Mouse (Mus musculus): ENCODE data around the gene Fgfr1op. TPM values are rescaled to one million over a fixed set of nuclear protein-coding genes. Genes with fewer than 3 reads are reported as not detected.
"Not testable (repeated sequence)": the region's sequence is repeated elsewhere in the genome, so short reads cannot be mapped to it uniquely, and the experiment has no call there.

Fgfr1op gene
- polyA plus RNA-seq, 1 experiment from 2014 or later: 41.4 TPM

DNA sequence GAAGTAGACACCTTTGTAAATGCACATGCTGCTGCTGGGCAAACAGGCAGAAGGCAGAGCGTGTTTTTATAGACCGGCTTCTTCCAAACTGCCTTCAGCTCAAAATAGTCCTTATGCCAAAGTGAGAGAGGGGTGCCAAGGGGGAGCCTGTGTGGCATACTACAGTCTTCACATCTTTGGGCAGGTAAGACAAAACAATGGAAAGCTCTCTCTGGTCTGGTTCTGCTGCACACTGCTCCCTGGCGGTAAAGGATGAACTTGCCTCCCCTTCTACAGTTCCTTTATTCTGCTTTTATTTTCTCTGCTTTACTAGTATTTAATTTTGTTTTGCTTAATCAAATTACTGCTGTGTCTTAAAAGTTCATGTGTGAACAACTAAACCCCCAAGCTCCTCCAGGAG is 4.3 kb upstream of the Fgfr1op start:
- H3K27ac ChIP-seq (ENCODE audit: low read length); H3K4me2 ChIP-seq (replicated peaks; ENCODE audit: low read depth, low read length); H3K4me3 ChIP-seq (ENCODE audit: low read depth, low read length); H3K4me1 ChIP-seq (ENCODE audit: control insufficient read depth, insufficient read depth, low read length); H3K27me3 ChIP-seq (ENCODE audit: control insufficient read depth, insufficient read depth, low read length); ATAC-seq (ENCODE audit: insufficient number of reproducible peaks, insufficient read depth, low FRiP score, low read depth); H3K36me3 ChIP-seq (ENCODE audit: control insufficient read depth, insufficient read depth, low read length); H3K9ac ChIP-seq (replicated peaks; ENCODE audit: low read depth, low read length); H3K9me3 ChIP-seq (ENCODE audit: control insufficient read depth, low read depth, low read length): not testable (repeated sequence)
- WGBS: 52% methylated on average over 2 of the region's 3 CpGs

DNA sequence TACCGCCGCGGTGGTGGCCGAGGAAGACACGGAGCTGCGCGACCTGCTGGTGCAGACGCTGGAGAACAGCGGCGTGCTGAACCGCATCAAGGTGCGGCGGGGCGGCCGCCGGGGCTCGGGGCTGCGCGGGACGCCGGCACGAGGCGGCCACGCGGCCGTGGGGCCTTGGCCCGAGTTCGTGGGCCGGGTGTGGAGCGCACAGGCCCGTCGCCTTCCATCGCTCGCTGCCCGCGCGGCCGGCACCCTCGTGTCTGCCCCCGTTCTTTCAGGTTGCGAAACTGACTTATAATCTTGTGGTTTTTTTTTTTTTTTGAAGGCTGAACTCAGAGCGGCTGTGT is 276 bp downstream of the Fgfr1op start:
- H3K9me3 ChIP-seq (ENCODE audit: control insufficient read depth, low read depth, low read length); H3K9ac ChIP-seq (replicated peaks; ENCODE audit: low read depth, low read length); ATAC-seq (ENCODE audit: insufficient number of reproducible peaks, insufficient read depth, low FRiP score, low read depth); H3K27ac ChIP-seq (ENCODE audit: low read length); H3K4me1 ChIP-seq (ENCODE audit: control insufficient read depth, insufficient read depth, low read length); H3K27me3 ChIP-seq (ENCODE audit: control insufficient read depth, insufficient read depth, low read length): not testable (repeated sequence)
- Histone ChIP-seq H3K36me3 (ENCODE audit: control insufficient read depth, insufficient read depth, low read length) (peaks cover 12% of the 10 kb centered on the region; the same call in 1 of the 2 replicates), H3K4me2 (replicated peaks; ENCODE audit: low read depth, low read length) (peak overlapping the region; percentile 30; the same call in 1 of the 2 replicates), H3K4me3 (ENCODE audit: low read depth, low read length) (peak overlapping the region; percentile 37)
- 1% methylated on average over 29 of the region's 42 CpGs for WGBS

DNA sequence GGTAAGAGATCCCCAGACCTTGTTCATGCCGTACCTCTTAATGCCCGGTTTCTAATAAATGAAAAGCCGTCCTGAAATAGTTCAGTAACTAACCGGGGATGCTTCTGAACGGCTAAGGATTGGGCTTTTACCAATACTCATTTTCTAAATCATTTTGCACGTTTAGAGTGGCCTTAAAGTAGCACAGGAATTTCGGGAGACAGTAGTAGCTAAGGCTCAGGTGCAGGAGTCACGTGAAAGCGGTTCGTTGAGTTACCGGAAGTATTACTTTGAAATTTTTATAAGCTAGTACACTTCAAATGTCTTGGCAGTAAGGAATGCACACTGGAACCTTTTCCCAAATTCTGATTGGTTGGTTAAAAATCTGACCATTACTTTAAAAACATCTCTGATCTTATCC is 676 bp downstream of the Fgfr1op start:
- not testable (repeated sequence) for H3K27ac ChIP-seq (ENCODE audit: low read length); ATAC-seq (ENCODE audit: insufficient number of reproducible peaks, insufficient read depth, low FRiP score, low read depth); H3K9me3 ChIP-seq (ENCODE audit: control insufficient read depth, low read depth, low read length); H3K9ac ChIP-seq (replicated peaks; ENCODE audit: low read depth, low read length); H3K27me3 ChIP-seq (ENCODE audit: control insufficient read depth, insufficient read depth, low read length); H3K4me1 ChIP-seq (ENCODE audit: control insufficient read depth, insufficient read depth, low read length)
- Histone ChIP-seq H3K36me3 (ENCODE audit: control insufficient read depth, insufficient read depth, low read length) (peaks cover 14% of the 10 kb centered on the region; the same call in 1 of the 2 replicates), H3K4me2 (replicated peaks; ENCODE audit: low read depth, low read length) (peak overlapping the region; percentile 30; the same call in 1 of the 2 replicates), H3K4me3 (ENCODE audit: low read depth, low read length) (peak overlapping the region; percentile 37)
- WGBS: 1% methylated on average over 11 of the region's 11 CpGs

- not testable (repeated sequence) for H3K27me3 ChIP-seq (ENCODE audit: control insufficient read depth, insufficient read depth, low read length); H3K9me3 ChIP-seq (ENCODE audit: control insufficient read depth, low read depth, low read length); H3K4me3 ChIP-seq (ENCODE audit: low read depth, low read length); ATAC-seq (ENCODE audit: insufficient number of reproducible peaks, insufficient read depth, low FRiP score, low read depth); H3K9ac ChIP-seq (replicated peaks; ENCODE audit: low read depth, low read length); H3K27ac ChIP-seq (ENCODE audit: low read length); H3K4me1 ChIP-seq (ENCODE audit: control insufficient read depth, insufficient read depth, low read length)
- peaks cover 19% of the 10 kb centered on the region; the same call in 1 of the 2 replicates for H3K36me3 ChIP-seq (ENCODE audit: control insufficient read depth, insufficient read depth, low read length)
- H3K4me2 ChIP-seq (replicated peaks; ENCODE audit: low read depth, low read length): peak overlapping the region; percentile 30; the same call in 1 of the 2 replicates
- 0% methylated on average over 1 of the region's 3 CpGs for WGBS
These were observed 1.2 kb downstream of the Fgfr1op start for GRCm38 (mm10) chr17:8166454-8166853.

- H3K9me3 ChIP-seq (ENCODE audit: control insufficient read depth, low read depth, low read length); H3K4me1 ChIP-seq (ENCODE audit: control insufficient read depth, insufficient read depth, low read length); H3K4me3 ChIP-seq (ENCODE audit: low read depth, low read length); ATAC-seq (ENCODE audit: insufficient number of reproducible peaks, insufficient read depth, low FRiP score, low read depth); H3K27me3 ChIP-seq (ENCODE audit: control insufficient read depth, insufficient read depth, low read length); H3K9ac ChIP-seq (replicated peaks; ENCODE audit: low read depth, low read length); H3K27ac ChIP-seq (ENCODE audit: low read length); H3K4me2 ChIP-seq (replicated peaks; ENCODE audit: low read depth, low read length): not testable (repeated sequence)
- peaks cover 26% of the 10 kb centered on the region; the same call in 1 of the 2 replicates for H3K36me3 ChIP-seq (ENCODE audit: control insufficient read depth, insufficient read depth, low read length)
- WGBS: over 99% methylated on average over 6 of the region's 8 CpGs
These were observed 2.1 kb downstream of the Fgfr1op start for GRCm38 (mm10) chr17:8167436-8167835.

- no peak overlapping the region for H3K9ac ChIP-seq (replicated peaks; ENCODE audit: low read depth, low read length)
- no peak overlapping the region for H3K27ac ChIP-seq (ENCODE audit: low read length)
- H3K4me1 ChIP-seq (ENCODE audit: control insufficient read depth, insufficient read depth, low read length): no peaks in the 10 kb centered on the region
- 90% methylated on average over 7 of the region's 7 CpGs for WGBS
- H3K36me3 ChIP-seq (ENCODE audit: control insufficient read depth, insufficient read depth, low read length): peaks cover 44% of the 10 kb centered on the region
- no peaks in the 10 kb centered on the region for H3K9me3 ChIP-seq (ENCODE audit: control insufficient read depth, low read depth, low read length)
- H3K4me2 ChIP-seq (replicated peaks; ENCODE audit: low read depth, low read length): no peak overlapping the region
- no peak overlapping the region for H3K4me3 ChIP-seq (ENCODE audit: low read depth, low read length)
- no peaks in the 10 kb centered on the region for H3K27me3 ChIP-seq (ENCODE audit: control insufficient read depth, insufficient read depth, low read length)
- no peak for ATAC-seq (ENCODE audit: insufficient number of reproducible peaks, insufficient read depth, low FRiP score, low read depth)
These were observed 5.0 kb downstream of the Fgfr1op start for GRCm38 (mm10) chr17:8170331-8170730.

- H3K9me3 ChIP-seq (ENCODE audit: control insufficient read depth, low read depth, low read length): no peaks in the 10 kb centered on the region
- H3K4me1 ChIP-seq (ENCODE audit: control insufficient read depth, insufficient read depth, low read length): no peaks in the 10 kb centered on the region
- no peak overlapping the region for H3K27ac ChIP-seq (ENCODE audit: low read length)
- H3K4me2 ChIP-seq (replicated peaks; ENCODE audit: low read depth, low read length): no peak overlapping the region
- H3K9ac ChIP-seq (replicated peaks; ENCODE audit: low read depth, low read length): no peak overlapping the region
- no peak for ATAC-seq (ENCODE audit: insufficient number of reproducible peaks, insufficient read depth, low FRiP score, low read depth)
- H3K36me3 ChIP-seq (ENCODE audit: control insufficient read depth, insufficient read depth, low read length): peaks cover 51% of the 10 kb centered on the region
- no peaks in the 10 kb centered on the region for H3K27me3 ChIP-seq (ENCODE audit: control insufficient read depth, insufficient read depth, low read length)
- no peak overlapping the region for H3K4me3 ChIP-seq (ENCODE audit: low read depth, low read length)
- WGBS: 39% methylated on average over 4 of the region's 4 CpGs
These were observed 5.8 kb downstream of the Fgfr1op start for GRCm38 (mm10) chr17:8171081-8171480.

DNA sequence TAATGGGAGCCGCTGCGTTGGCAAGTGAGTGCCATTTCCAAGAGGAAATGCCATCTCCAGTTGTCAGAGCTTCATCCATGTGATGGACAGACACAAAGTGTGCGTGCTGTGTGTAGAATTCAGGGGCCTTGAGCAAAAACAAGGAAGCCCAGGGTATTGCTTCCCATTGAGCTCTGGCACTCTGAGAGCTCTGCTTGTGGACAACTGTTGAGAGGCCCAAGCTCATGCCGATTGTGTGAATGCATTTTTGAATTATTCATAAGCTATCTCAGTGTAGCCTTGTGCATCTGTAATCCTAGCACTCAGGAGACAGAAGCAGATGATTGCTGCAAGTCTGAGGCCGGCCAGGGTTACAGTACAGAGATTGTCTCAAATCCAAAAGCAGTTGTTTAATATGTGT is 11.8 kb downstream of the Fgfr1op start:
- Histone ChIP-seq H3K4me3 (ENCODE audit: low read depth, low read length) (no peak overlapping the region), H3K9me3 (ENCODE audit: control insufficient read depth, low read depth, low read length) (no peaks in the 10 kb centered on the region), H3K4me1 (ENCODE audit: control insufficient read depth, insufficient read depth, low read length) (no peaks in the 10 kb centered on the region), H3K36me3 (ENCODE audit: control insufficient read depth, insufficient read depth, low read length) (peaks cover 54% of the 10 kb centered on the region), H3K9ac (replicated peaks; ENCODE audit: low read depth, low read length) (no peak overlapping the region), H3K4me2 (replicated peaks; ENCODE audit: low read depth, low read length) (no peak overlapping the region), H3K27ac (ENCODE audit: low read length) (no peak overlapping the region), H3K27me3 (ENCODE audit: control insufficient read depth, insufficient read depth, low read length) (no peaks in the 10 kb centered on the region)
- 97% methylated on average over 5 of the region's 5 CpGs for WGBS
- ATAC-seq (ENCODE audit: insufficient number of reproducible peaks, insufficient read depth, low FRiP score, low read depth): no peak

GRCm38 (mm10) chr17:8183815-8184214 is 18.5 kb downstream of the Fgfr1op start:
- Histone ChIP-seq H3K4me1 (ENCODE audit: control insufficient read depth, insufficient read depth, low read length) (no peaks in the 10 kb centered on the region), H3K9me3 (ENCODE audit: control insufficient read depth, low read depth, low read length) (no peaks in the 10 kb centered on the region), H3K27me3 (ENCODE audit: control insufficient read depth, insufficient read depth, low read length) (no peaks in the 10 kb centered on the region), H3K4me3 (ENCODE audit: low read depth, low read length) (no peak overlapping the region), H3K36me3 (ENCODE audit: control insufficient read depth, insufficient read depth, low read length) (peaks cover 58% of the 10 kb centered on the region), H3K4me2 (replicated peaks; ENCODE audit: low read depth, low read length) (no peak overlapping the region), H3K9ac (replicated peaks; ENCODE audit: low read depth, low read length) (no peak overlapping the region), H3K27ac (ENCODE audit: low read length) (no peak overlapping the region)
- WGBS: 71% methylated on average over 5 of the region's 5 CpGs
- ATAC-seq (ENCODE audit: insufficient number of reproducible peaks, insufficient read depth, low FRiP score, low read depth): no peak

Data from stomach, embryonic 14.5 days (tissue).